Mouse (Mus musculus): ENCODE measurements around the gene Gm44805. TPM values are rescaled to one million over a fixed set of nuclear protein-coding genes. Genes with fewer than 3 reads are reported as not detected.
A peak's percentile ranks its signal among the peaks of the same experiment; 100 is the strongest.
"Not testable (repeated sequence)": the region's sequence is repeated elsewhere in the genome, so short reads cannot be mapped to it uniquely, and the experiment has no call there.

Gene Gm44805
- polyA plus RNA-seq, 1 experiment from 2014 or later = not detected

- H3K4me1 ChIP-seq = peaks cover 56% of the 10 kb centered on the region
- 92% methylated on average over 34 of the region's 34 CpGs for WGBS
Observed at GRCm38 (mm10) chr7:19696336-19696873, 15.2 kb upstream of the Gm44805 start.

GRCm38 (mm10) chr7:19695881-19696280 is 14.7 kb upstream of the Gm44805 start:
- no peak for DNase-seq (ENCODE audit: low spot score)
- Histone ChIP-seq H3K36me3 (replicated peaks) (peaks cover 21% of the 10 kb centered on the region), H3K4me1 (peaks cover 54% of the 10 kb centered on the region), H3K9me3 (peaks cover 14% of the 10 kb centered on the region), H3K27ac (replicated peaks) (no peak overlapping the region), H3K27me3 (replicated peaks; ENCODE audit: low read depth, poor library complexity, severe bottlenecking) (no peaks in the 10 kb centered on the region), H3K4me3 (no peak overlapping the region)
- WGBS = 82% methylated on average over 6 of the region's 6 CpGs

More at GRCm38 (mm10) chr7:19696336-19696873, 15.2 kb upstream of the Gm44805 start:
- H3K9me3 ChIP-seq = peaks cover 11% of the 10 kb centered on the region
- peaks cover 23% of the 10 kb centered on the region for H3K36me3 ChIP-seq (replicated peaks)
- H3K27ac ChIP-seq (replicated peaks) = no peak overlapping the region
- no peaks in the 10 kb centered on the region for H3K27me3 ChIP-seq (replicated peaks; ENCODE audit: low read depth, poor library complexity, severe bottlenecking)
- DNase-seq (ENCODE audit: low spot score) = no peak
- H3K4me3 ChIP-seq = no peak overlapping the region

DNA sequence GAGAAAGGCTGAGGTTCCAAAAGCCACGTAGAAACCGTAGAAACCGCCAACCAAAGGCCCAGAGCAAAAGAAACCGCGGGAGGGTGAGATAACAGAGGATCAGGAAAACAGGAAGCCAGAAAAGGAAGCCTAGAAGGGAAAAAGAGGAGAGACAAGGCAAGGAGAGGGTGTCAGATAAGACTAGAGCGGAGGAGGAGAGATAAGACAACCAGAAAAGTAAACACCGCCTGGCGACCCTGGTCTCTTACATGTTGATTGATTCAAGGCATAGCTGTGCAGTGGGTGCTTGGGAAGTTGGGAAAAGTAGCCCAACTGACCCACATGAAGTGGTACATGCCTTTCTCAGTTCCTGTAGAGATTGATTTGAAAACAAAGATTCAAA is 14.0 kb upstream of the Gm44805 start:
- Histone ChIP-seq H3K4me3 (no peak overlapping the region), H3K9me3 (peaks cover 14% of the 10 kb centered on the region), H3K27me3 (replicated peaks; ENCODE audit: low read depth, poor library complexity, severe bottlenecking) (no peaks in the 10 kb centered on the region), H3K27ac (replicated peaks) (no peak overlapping the region), H3K36me3 (replicated peaks) (peaks cover 21% of the 10 kb centered on the region), H3K4me1 (peaks cover 48% of the 10 kb centered on the region)
- WGBS = 60% methylated on average over 8 of the region's 8 CpGs
- DNase-seq (ENCODE audit: low spot score) = no peak

DNA sequence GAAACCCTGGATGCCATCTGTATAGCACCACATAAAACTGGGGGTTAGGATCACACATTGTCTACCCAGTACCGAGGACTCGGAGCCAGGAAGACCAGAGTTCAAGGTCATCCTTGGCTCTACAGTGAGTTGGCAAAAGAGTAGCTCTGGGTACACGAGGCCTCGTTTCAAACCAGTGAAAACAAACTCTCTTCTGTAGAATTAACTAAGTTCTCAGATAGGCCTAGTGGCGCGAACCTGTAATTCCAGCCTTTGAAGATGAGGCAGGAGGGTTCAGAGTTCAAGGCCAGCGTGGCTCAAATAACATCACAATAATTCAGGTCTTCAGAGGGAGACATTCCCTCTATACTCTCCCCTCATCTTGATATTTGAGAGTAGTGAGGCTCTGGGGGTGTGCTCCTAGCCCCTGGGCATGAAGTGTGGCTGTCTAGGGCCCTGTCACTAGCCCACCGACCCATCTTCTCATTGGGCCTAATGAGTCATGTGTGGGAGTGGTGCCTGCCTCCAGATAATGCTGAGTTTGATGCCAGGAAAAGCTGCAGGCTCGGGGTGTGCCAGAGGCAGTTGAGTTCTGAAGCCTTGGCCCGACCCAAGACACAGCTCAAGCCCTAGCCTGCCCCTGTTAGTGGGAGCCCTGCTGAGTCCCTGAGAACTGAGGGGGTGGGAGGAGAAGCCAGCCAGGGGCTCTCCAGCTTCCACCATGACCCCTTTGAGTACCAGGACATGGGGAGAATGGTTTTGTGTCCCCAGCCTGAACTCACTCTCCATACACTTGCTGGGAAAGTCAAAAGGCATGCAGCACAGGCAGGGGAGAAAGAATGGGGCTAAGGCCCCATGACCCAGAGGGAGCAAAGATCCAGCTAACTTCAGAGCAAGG is 13.4 kb upstream of the Gm44805 start:
- peaks cover 21% of the 10 kb centered on the region for H3K36me3 ChIP-seq (replicated peaks)
- DNase-seq (ENCODE audit: low spot score) = no peak
- H3K27ac ChIP-seq (replicated peaks) = no peak overlapping the region
- H3K9me3 ChIP-seq = peaks cover 14% of the 10 kb centered on the region
- H3K27me3 ChIP-seq (replicated peaks; ENCODE audit: low read depth, poor library complexity, severe bottlenecking) = no peaks in the 10 kb centered on the region
- H3K4me3 ChIP-seq = no peak overlapping the region
- H3K4me1 ChIP-seq = peaks cover 45% of the 10 kb centered on the region
- 84% methylated on average over 10 of the region's 10 CpGs for WGBS

DNA sequence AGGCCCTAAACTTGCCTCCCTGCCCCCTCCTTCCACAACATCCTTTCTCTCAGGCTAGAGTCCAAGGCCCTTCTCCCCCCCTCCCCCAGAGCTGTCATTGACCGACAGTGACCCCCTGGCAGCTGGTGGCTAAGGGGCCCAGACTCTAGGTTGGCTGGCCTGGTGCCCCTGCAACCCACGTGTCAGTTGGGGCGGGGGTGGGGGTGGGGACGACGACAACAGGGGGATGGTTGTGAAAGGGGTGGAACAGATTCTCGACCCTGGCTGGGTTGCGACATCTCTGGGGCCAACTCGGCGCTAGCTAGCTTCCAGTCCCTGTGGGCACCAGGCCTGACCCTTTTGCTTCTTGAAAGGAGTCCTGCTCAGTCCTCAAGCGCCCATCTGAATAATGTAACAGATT is 12.2 kb upstream of the Gm44805 start:
- Histone ChIP-seq H3K36me3 (replicated peaks) (peaks cover 21% of the 10 kb centered on the region), H3K4me1 (peaks cover 34% of the 10 kb centered on the region), H3K4me3 (no peak overlapping the region), H3K9me3 (peaks cover 14% of the 10 kb centered on the region), H3K27me3 (replicated peaks; ENCODE audit: low read depth, poor library complexity, severe bottlenecking) (no peaks in the 10 kb centered on the region), H3K27ac (replicated peaks) (peak overlapping the region; percentile 71)
- 32% methylated on average over 10 of the region's 10 CpGs for WGBS
- peak; percentile 52 for DNase-seq (ENCODE audit: low spot score)

- WGBS = 49% methylated on average over 28 of the region's 28 CpGs
- DNase-seq (ENCODE audit: low spot score) = no peak
- Histone ChIP-seq H3K36me3 (replicated peaks) (peaks cover 16% of the 10 kb centered on the region), H3K4me3 (peak within 1 kb of the TSS; percentile 4), H3K9me3 (peaks cover 14% of the 10 kb centered on the region), H3K4me1 (peaks cover 26% of the 10 kb centered on the region), H3K27me3 (replicated peaks; ENCODE audit: low read depth, poor library complexity, severe bottlenecking) (no peaks in the 10 kb centered on the region), H3K27ac (replicated peaks) (peak within 1 kb of the TSS; percentile 71)
Observed at GRCm38 (mm10) chr7:19691873-19692865, 10.9 kb upstream of the Gm44805 start, which contains the start of gene Apoc1. Gene Apoc1, minus strand, starts transcription at chr7:19692660.

DNA sequence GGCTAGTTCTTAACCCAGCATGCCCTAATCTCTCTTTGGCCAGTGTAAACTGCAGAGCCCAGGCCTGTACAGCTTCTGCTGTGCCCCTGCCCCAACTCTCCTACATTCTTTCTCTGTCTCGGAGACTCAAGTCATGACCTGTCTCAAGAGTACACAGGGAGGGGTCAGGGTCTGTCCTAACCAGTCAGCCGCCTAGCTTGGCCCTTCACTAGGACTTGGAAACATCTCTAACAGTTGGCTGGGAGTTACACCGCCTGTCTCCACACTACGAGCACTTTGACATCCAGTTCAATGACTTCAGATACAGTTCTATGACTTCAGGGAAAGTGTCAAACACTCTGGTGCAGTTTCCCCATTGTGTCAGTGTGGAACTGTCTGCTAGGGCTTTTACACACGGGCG is 10.2 kb upstream of the Gm44805 start:
- H3K36me3 ChIP-seq (replicated peaks) = peaks cover 9% of the 10 kb centered on the region
- no peaks in the 10 kb centered on the region for H3K27me3 ChIP-seq (replicated peaks; ENCODE audit: low read depth, poor library complexity, severe bottlenecking)
- peaks cover 33% of the 10 kb centered on the region for H3K4me1 ChIP-seq
- no peak for DNase-seq (ENCODE audit: low spot score)
- peak overlapping the region; percentile 18; the same call in 1 of the 2 replicates for H3K4me3 ChIP-seq
- 76% methylated on average over 6 of the region's 6 CpGs for WGBS
- H3K27ac ChIP-seq (replicated peaks) = no peak overlapping the region
- peaks cover 7% of the 10 kb centered on the region for H3K9me3 ChIP-seq

GRCm38 (mm10) chr7:19690845-19691244 is 9.6 kb upstream of the Gm44805 start:
- H3K9me3 ChIP-seq = 0 out of 2 replicates have a peak, but pooled peaks cover 3% of the 10 kb centered on the region
- WGBS = 90% methylated on average over 4 of the region's 4 CpGs

DNA sequence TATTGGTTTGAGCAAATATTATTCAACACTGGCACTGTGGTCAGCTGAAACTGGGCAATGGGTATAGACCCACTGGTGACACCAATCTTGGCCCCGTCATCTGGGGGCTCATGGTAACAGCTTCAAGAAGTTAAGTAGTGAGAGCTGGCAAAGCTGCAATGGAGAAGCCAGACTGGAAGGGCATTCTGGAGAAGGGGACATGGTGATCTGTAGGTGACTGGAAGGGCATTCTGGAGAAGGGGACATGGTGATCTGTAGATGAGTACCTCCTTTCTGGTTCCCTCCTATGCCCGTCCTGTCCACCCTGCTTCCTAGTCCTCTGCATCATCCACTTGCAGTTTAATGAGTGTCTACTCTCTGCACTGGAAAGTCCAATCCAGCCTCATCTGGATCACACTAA is 7.4 kb upstream of the Gm44805 start:
- 90% methylated on average over 2 of the region's 2 CpGs for whole genome bisulfite sequencing
- no peaks in the 10 kb centered on the region for H3K36me3 ChIP-seq (replicated peaks)
- H3K4me1 ChIP-seq = peaks cover 36% of the 10 kb centered on the region
- no peaks in the 10 kb centered on the region for H3K27me3 ChIP-seq (replicated peaks; ENCODE audit: low read depth, poor library complexity, severe bottlenecking)
- no peak overlapping the region for H3K4me3 ChIP-seq
- no peak for DNase-seq (ENCODE audit: low spot score)
- H3K9me3 ChIP-seq = 0 out of 2 replicates have a peak, but pooled peaks cover 3% of the 10 kb centered on the region
- H3K27ac ChIP-seq (replicated peaks) = no peak overlapping the region

More at GRCm38 (mm10) chr7:19690845-19691244, 9.6 kb upstream of the Gm44805 start:
- H3K4me3 ChIP-seq = no peak overlapping the region
- peaks cover 3% of the 10 kb centered on the region for H3K36me3 ChIP-seq (replicated peaks)
- H3K27me3 ChIP-seq (replicated peaks; ENCODE audit: low read depth, poor library complexity, severe bottlenecking) = no peaks in the 10 kb centered on the region
- H3K27ac ChIP-seq (replicated peaks) = no peak overlapping the region
- no peak for DNase-seq (ENCODE audit: low spot score)
- peaks cover 37% of the 10 kb centered on the region for H3K4me1 ChIP-seq

- 93% methylated on average over 10 of the region's 10 CpGs for WGBS
- DNase-seq (ENCODE audit: low spot score) = no peak
Observed at GRCm38 (mm10) chr7:19688101-19688500, 6.9 kb upstream of the Gm44805 start.

GRCm38 (mm10) chr7:19686927-19687583 is 5.8 kb upstream of the Gm44805 start:
- Histone ChIP-seq H3K27ac (replicated peaks) (peak overlapping the region; percentile 79), H3K4me1 (peaks cover 22% of the 10 kb centered on the region)
- H3K9me3 ChIP-seq; H3K4me3 ChIP-seq; H3K36me3 ChIP-seq (replicated peaks); H3K27me3 ChIP-seq (replicated peaks; ENCODE audit: low read depth, poor library complexity, severe bottlenecking): not testable (repeated sequence)
- peak; percentile 66 for DNase-seq (ENCODE audit: low spot score)
- WGBS = 62% methylated on average over 8 of the region's 8 CpGs

More at GRCm38 (mm10) chr7:19688101-19688500, 6.9 kb upstream of the Gm44805 start:
- no peak overlapping the region for H3K27ac ChIP-seq (replicated peaks)
- H3K27me3 ChIP-seq (replicated peaks; ENCODE audit: low read depth, poor library complexity, severe bottlenecking) = no peaks in the 10 kb centered on the region
- no peak overlapping the region for H3K4me3 ChIP-seq
- peaks cover 31% of the 10 kb centered on the region for H3K4me1 ChIP-seq
- no peaks in the 10 kb centered on the region for H3K36me3 ChIP-seq (replicated peaks)
- 0 out of 2 replicates have a peak, but pooled peaks cover 3% of the 10 kb centered on the region for H3K9me3 ChIP-seq
